Mouse (Mus musculus) retina, postnatal 1 day (tissue): ENCODE data around the gene Celf3.
A peak's percentile ranks its signal among the peaks of the same experiment; 100 is the strongest.

Experiments
- DNase-seq: peaks from one replicate; pipeline ENCODE4 v3.0.0-alpha.2; 2012

Gene Celf3

DNA sequence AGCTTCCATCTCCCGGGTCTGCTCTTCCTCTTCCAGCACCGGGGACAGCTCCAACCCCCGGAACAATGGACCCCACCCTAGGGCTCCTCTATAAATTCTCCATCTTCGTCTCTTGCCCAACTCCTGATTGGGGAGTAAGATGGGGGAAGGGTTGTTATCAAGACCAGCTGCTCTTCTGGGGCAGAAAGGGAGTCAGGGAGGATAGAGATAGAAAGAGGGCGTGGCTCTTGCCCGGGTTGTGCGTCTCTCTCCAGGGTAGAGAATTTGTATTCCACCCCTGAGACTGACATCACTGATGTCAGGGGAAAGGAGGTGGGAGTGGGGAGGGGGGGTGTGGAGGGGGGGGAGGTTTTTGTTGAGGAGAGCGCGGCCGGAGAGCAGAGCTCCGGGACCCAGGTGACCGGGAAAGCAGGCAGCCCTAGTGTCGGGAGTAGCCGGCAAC lies at the start of gene Celf3:
TSS of gene Celf3 (plus strand) at position 315 of the 442 bp plus-strand sequence.
- peak; percentile 95 for DNase-seq

DNA sequence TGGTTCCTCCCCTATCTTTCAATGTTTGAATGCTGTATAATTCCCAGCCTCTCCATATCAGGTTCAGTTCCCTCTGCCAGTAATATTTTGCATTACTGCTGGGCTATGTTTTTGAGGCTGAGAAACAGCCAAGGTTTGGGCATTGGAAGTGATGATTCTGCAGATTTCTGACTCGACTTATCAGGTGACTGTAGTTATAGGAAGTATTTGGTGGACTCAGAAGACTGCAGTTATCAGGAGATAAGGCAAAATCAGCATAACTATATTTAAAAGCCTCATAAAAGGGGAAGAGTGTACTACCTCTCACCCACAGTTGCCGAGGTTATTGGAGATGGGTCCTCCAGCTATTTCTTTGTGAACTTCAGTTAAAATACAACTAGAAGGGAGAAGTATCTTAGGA lies 47.1 kb upstream of the Celf3 start:
- DNase-seq: no peak

DNA sequence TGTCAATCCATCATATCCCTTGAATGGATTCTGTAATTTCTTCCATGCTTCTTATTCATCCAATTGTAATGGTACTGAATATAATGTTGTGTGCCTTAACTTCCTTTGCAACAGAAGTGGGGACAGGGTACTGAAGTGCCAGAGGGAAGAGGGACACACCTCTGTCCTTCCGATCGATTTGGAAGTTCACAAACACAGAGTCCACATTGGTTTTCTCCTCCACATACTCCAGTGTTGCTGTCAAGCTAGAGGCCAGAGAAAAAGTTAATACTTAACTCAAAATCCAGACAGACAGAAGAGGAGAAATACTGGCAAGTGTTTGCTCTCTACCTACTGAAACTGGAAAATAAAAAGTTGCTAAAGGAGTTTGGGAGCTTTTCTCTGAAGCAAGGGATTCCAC lies 43.8 kb upstream of the Celf3 start:
- DNase-seq: no peak

DNA sequence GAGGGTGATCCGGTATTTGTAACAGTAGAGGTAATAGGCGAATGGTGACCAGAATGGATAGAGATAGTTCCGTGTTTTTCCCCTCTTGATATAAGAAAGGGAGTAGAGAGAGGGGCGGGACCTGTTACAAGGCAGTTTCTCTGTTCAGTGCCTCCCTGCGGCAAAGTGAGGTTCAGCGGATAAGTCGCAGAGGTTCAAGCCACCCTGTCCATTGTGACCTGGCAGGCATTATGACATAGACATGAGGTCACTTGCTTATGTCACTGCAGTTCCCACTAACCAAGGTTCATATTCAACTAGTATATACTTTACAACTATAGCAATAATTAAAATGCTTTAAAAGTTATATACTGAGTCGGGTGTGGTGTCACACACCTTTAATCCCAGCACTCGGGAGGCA lies 41.7 kb upstream of the Celf3 start:
- DNase-seq: no peak

DNA sequence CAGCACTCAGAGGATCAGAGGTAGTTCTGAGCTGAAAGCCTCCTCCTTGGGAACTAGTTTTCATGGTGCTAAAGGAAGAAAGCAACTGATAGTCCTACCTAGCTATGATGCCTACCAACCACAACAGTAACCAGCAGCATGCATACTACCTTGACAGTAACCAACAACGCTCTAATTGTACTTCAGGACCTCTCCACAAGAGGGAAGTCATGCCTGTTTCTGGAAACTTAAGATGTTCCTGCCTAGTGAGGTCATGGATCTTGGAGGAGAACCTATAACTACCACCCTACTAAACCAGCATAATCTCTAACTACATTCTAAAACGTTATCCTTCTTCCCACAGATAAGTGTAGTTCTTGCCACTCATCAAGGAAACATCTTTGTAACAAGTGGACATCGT lies 36.9 kb upstream of the Celf3 start:
- peak; percentile 35 for DNase-seq

DNA sequence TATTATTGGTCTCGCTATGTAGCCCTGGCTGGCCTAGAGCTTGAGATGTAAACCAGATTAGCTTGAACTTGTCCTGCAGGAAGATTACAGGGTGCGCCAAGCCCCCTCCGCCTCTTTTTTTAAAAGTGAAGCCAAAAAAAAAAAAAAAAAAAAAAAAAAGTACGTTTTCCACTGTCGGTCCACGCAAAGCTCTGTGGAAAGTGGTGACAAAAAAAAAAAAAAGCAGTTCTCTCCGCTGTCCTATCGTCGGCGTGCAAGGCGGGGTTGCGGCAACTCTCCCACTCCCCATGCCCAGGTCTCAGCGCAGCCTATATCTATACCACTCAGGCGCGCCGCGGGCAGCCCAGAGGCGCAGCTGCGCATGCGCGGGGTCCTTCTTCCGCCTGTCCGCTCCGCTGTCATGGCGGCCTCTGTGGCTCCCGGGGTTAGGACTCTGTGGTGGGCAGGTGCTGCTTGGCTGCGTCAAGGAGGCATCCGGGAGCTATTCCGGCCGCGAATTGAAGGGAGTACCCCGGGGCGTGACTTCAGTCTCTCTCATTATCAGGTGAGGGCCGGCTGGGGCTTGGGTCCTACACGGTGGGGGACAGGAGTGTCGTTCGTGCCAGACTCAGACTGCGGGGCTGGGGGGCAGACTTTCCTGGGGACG lies 35.0 kb upstream of the Celf3 start, which contains the start of gene Mrpl9:
TSS of gene Mrpl9 (plus strand) at position 368 of the 646 bp plus-strand sequence.
- DNase-seq: peak; percentile 96

DNA sequence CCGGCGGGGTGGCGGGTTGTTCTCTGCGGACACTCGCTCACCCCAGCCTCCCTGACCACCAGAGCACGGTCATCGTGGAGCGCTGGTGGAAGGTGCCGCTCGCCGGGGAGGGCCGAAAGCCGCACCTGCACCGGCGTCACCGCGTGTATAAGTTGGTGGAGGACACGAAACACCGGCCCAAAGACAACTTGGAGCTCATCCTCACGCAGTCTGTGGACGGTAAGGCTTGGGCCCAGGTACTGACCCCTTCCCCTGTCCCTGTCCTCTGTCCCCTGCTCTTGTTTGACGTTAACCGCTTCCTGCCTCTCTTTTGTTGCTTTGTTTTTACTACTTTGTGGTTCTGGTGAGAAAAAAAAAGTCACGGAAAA lies 34.5 kb upstream of the Celf3 start, which contains the start of gene Oaz3:
TSS of gene Oaz3 (minus strand) at position 319 of the 368 bp plus-strand sequence.
- DNase-seq: no peak

DNA sequence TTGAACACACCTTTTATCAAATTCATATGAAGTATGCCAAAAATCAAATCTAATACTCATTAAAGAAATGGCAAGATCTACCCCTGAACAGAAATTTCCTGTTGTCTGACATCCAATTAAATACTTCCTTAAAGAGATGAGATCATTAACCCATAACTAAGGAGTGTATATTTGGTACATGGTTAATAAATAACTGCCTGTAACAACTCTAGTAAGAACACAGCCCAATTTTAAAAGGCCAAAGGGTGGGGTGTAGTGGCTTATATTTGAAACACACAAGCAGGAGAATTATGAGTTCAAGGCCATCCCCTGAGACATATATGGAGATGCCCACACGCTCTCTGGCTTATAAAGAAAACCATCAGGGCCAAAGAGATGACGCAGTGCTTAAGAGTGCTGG lies 28.7 kb upstream of the Celf3 start:
- no peak for DNase-seq

DNA sequence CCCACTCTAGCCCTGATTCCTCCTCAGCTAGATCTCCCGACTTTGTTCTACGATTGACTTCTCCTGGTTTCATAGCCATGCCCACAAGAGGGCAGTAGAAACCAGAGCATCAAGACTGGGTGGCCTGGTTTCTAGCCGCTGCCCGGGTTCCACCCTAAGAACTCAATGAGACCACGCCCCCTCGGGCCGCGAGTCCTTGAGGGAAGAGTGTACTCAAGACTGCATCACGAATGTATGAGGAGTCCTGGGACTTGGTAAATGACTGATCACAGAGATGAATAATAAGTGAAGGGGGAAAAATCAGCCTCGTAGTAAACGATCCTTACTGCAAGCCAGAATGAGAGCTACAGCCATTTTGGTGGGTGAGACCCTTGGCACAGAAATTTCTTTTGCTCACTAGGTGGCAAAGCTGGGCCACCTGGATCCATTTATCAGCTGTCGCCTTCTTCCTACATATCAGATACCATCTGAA lies 21.5 kb upstream of the Celf3 start:
- DNase-seq: peak; percentile 96

DNA sequence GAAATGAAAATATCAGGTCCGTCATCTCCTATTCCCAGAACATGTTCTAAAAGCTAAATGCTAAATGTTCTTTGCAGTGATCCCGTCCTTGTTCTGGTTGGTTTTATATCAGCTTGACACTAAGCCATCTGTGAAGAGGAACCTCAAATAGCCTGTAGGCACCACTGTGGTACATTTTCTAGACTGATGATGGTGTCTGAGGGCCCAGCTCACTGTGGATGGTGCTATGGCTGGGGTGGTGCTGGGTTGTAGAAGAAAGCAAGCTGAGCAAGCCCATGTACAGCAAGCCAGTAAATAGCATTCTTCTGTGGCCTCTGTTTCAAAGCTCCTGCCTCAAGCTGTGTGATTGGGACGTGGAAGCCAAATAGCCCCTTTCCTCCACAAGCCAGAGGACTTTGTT lies 21.0 kb upstream of the Celf3 start:
- no peak for DNase-seq

DNA sequence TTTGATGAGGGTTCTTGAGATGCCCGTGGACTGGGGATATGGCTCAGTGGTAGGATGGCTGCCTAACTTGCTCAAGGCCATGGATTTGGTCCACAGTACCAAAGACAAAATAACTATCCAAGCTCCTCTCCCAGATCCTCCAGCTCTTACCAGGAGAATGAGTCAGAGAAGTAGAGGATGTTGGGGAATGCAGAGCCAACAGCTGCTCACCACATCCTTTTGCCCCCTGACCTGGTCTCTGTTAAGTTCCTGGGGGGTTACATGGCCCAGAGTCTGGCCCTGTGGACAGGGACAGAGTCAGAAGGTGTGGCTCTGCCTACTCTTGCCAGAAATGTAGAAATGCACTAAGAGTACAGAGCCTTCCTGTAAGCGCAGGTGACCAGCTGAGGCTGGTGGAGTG lies 18.3 kb upstream of the Celf3 start:
- no peak for DNase-seq

DNA sequence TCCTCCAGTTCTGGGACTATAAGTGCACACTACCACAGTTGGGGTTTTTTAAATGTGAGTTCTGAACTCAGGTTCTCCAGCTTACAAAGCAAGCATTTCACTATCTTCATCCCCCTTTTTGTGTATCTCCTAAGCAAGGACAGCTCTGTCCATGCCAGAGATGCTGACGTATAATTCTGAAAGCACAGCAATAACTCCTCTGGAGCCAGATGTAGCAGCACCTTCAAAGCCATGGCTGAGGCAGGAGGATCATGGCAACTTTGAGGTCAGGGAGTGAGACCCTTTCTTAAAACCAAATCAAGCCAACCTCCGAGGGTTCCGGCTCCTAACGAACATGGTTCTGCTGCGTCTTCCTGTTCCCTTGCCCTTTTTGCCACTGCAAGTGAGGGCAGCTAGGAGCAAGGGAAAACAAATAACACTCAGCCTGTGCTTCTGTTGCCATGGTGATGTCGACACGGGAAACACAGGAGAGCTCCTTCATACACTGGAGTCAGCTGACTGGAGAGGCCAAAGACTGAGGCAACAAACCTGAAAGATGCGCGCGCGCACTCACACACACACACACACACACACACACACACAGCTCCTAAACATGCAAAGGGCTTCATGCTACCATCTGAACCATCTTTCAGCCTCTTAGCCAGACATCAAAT lies 14.0 kb upstream of the Celf3 start:
- peak; percentile 67 for DNase-seq

DNA sequence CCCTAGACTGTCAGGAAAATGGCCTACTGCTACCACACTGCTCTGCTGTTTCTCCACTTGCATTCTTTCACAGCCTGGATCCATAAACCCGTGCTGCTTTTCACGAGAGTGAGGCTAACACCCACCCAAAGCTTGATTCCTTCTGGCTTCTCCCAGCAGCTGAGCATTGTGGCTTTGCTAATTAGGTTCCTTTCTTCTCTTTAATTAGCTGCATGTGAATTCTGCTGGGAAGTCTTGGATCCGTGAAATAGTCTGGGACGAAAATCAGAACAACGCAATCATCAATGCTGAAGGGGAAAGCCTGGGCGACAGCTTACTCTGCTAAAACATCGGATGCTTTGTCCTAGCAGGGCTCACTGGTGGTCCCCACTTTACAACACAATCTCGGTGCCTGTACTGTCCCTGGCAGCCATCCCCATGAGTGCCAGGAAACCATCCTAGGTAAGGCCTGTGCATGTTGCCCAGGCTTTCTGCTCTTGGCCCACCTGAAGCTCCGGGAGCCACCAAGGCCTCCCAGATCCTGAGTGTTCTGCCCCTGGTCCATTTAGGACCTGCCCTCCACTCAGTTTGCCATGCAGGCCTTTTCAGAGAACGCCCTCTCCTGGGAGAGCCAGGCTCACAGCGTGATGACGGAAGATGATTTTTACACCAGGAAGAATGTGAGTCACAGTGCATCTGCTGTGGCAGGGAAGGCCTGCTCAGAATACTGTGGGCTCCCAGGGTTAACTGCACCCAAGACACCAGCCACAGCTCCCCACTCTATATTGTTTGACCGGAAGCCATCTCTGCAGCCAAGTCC lies 12.3 kb upstream of the Celf3 start:
- no peak for DNase-seq

DNA sequence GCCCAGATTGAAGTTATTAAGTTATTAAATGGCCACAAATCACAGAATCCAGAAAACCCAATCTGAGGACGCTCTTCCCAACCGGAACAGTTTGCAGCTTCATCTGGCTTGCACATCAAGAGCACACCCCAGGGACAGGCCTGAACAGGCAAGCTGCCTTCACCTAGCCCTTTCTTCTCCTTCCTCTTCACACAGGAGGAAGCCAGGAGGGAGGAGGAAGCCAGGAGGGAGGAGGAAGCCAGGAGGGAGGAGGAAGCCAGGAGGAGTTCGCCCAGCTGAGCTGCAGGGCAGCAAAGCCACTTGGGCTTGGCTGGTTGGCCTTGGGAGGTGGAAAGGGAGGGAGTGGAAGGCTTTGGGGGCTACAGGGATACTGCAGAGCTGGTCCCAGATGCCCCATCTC lies 9.2 kb upstream of the Celf3 start:
- no peak for DNase-seq

DNA sequence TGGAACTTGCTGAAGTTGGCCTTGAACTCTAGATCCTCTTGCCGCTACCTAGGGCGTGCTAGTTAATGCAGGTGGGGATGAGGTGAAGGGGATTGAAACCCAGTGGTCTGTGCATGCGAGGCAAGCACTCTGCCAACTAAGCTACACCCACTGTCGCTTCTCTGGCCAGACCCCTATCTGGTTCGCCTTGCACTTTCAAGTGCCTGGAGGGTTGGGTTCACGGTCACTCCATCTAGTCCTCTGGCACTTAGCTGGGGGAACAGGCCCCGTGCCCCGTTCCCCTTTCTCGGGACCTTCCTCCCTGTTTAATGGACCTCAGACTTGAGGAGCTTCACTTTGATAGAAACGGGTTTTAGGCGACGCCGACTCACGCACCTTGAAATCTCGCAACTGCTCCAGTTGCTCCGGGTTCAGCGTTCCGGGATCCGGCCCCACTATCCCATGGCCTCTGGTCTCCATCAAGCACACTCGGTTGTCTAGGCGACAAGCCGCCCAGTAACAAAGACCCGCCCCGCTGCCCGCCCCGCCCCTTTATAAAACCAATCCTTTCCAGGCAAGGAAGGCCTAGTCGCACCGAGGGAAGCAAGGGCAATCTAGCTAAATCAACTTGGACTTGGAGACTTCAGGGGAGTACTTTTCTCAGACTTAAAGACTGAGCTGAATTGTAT lies 5.5 kb upstream of the Celf3 start:
- DNase-seq: peak; percentile 78

DNA sequence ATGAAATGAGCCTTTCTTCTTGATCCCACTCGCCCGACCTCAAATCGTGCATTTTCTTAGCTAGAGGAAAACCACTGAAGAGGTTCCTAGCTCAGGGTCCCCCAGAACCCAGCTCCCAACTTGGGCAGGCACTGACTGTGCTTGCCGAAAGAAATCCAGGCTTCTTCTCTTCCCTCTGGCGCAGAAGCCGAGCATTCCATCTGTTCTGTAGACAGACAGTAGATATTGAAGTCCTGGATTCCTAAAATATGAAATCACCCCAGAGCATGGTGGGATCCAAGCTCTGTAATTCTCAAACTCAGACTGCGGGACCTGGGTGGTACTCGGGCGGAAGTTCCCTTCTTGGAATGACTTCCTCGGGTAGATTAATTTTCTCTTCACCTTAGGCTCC lies 5.0 kb upstream of the Celf3 start:
- DNase-seq: no peak

DNA sequence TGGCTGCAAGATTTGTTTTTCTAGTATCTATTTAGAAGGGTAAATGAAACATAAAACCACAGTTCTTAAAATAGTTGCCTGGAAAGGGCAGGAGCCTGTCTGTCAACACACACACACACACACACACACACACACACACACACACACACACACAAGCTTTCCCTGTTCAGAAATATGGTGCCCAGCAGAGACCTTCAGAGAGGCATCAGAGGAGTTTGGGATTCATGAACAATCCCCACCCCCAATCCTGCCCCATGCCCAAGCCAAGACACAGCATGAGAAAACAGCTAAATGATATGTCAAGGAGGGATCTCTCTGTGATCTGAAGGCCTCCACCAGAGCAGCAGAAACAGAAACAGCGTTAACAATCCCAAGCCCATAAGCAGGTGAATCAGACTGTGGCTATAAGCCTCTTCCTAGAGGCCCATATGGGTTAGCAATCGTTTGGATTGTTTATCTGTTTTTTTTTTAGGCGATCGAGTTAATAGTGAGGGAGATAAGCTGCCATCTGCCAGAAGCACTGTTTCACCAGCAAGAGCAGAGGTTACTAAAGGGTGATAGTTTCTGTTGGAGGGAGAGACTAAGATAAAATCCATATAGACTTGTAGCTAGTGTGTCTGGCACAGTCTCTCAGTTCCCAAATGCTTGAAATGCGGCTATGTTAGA lies 4.4 kb upstream of the Celf3 start:
- peak; percentile 68 for DNase-seq

DNA sequence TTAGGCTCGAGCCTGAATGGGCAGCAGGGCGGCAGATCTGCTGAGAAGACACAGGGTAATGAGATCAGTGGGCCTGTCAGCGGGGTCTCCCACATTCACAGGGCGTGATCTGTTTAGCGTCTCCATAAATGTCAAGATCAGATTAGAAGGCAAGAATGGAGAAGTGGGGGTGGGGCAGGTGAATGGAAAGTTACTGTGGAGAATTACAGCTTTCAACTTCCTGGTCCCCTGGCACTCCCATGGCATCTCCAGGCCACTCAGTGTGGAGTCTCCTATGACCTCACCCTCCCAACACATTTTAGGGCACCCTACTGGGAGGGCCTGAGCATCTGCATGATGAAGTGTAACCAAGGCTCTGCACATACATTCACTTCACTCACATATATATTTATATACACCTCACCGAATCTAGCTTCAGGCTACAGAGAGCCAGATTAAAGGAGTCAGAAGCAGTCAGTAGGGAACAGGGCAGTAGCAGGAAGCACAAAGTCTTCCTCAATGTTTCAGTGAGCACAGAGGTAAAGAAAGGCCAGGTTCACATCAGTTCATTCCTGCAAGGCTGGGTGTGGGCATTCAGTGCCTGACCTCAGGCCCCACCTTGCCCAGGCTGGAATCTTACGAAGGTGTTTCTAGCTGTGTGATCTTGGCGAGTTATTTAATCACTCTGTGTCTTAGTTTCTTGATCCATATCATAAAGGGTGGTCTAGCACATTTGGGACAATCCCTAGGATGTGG lies 1.6 kb upstream of the Celf3 start:
- DNase-seq: peak; percentile 46

DNA sequence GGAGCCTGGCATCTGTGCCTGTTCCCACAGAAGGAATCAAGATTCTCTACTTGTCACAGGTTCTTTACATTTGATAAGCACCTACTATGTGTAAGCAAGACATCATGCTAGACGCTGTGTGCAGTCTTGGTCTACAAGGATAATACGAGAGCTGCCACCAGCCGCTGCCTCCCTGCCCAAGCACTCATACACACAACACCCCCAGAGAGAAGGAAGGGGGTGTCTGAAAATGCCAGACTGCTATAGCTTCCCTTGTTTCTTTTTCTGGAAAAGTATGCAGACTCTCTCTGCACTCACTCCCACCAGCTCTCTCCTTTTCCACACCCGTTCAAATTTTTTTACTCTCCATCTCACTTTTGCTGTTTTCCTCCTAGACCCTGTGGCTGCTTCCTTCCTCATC lies 651 bp upstream of the Celf3 start:
- no peak for DNase-seq

DNA sequence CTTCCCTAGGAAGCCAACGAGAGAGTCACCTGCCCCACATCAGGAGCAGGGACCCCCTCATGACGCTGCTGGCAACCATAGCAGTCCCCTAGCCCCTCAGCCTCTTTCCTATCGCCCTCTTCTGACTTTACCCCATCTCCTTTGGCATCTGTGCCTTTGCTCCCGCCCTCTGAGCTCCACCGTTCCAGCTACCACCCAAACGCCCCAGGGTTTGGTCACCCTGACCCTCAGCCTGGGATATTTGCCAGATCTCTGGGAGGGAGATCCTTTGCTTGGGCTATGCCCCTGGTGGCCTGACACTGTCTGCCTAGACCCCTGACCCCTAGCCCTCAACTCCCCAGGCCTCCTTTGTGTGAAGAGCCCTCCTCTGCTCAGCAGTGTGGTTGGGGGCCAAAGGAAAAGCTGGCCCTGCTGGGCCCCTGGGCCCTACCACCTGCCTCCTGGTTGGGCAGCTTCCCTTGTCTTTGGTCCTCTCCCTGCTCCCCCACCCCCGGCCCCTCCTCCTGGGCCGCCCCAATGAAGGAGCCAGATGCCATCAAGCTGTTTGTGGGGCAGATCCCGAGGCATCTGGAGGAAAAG lies 585 bp downstream of the Celf3 start:
- peak; percentile 46 for DNase-seq

DNA sequence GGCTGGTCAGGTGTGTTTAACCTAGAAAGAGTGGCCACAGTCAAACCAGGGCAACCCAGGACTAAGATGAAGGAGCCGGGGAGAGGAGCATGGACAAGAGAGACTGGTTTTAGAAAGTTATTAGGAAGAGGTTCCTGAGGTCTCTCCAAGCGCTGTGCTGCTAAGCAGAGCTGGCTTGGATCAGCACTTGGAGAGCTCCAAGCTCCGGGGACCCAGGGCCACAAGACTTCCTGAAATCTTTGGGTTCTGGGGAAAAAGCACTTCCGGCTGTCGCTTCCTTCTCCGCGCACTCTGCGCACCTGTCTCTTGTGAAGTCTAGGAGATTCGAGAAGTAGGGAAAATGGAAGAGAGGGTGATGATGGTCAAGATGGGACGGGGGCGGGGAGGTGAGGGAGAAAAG lies 1.5 kb downstream of the Celf3 start:
- DNase-seq: no peak
